8 mouse cellular contexts compared by ENCODE assay signal in the genomic region with DNA sequence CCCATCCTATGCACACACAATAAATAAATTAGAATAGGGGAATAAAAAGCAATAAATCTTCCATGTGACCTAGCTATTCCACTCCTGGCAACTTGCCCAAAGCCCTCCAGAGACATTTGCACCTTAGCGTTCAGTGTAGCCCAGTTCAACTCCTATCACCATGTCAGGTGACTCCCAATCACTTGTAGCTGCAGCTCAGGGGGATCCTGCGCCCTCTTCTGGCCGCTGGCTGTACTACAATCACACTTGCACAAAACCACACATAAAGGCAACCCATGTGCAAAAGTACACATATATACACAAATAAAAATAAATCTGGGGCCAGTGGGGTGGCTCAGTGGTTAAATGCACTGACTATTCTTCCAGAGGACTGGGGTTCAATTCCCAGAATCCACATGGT. TPM values are rescaled to one million over a fixed set of nuclear protein-coding genes. Genes with fewer than 3 reads are reported as not detected.
DNase-seq lines count a peak whose midpoint lies in the region; ATAC-seq and TF ChIP-seq lines count a peak whose summit lies in the region.

No protein-coding gene starts in this region.

- no peak overlapping the region for H3K4me3 ChIP-seq in gastrocnemius, adult 2 months
- no peak overlapping the region for H3K4me3 ChIP-seq in testis, adult 2 months (ENCODE audit: control insufficient read depth, low read depth, low read length)
- H3K4me3 ChIP-seq in intestine, embryonic 16.5 days (ENCODE audit: low read length) = no peak overlapping the region

- no peaks in the 10 kb centered on the region for H3K36me3 ChIP-seq in testis, adult 2 months (ENCODE audit: control insufficient read depth, insufficient read depth, low read length)
- peaks cover 40% of the 10 kb centered on the region for H3K36me3 ChIP-seq in intestine, embryonic 16.5 days (ENCODE audit: control insufficient read depth, insufficient read depth, low read length)

- ATAC-seq in intestine, embryonic 16.5 days = 0 out of 2 replicates have a peak, but pooled peaks have one; percentile 7

- peaks cover 4% of the 10 kb centered on the region; the same call in 1 of the 2 replicates for H3K9me3 ChIP-seq in intestine, embryonic 16.5 days (ENCODE audit: control insufficient read depth, low read length)

- H3K27me3 ChIP-seq in testis, adult 2 months (ENCODE audit: control insufficient read depth, insufficient read depth, low read length) = no peaks in the 10 kb centered on the region
- no peaks in the 10 kb centered on the region for H3K27me3 ChIP-seq in intestine, embryonic 16.5 days (replicated peaks; ENCODE audit: control insufficient read depth, insufficient read depth, low read length)

- 24% methylated on average over 3 of the region's 3 CpGs for WGBS in intestine, embryonic 16.5 days

- H3K9ac ChIP-seq in intestine, embryonic 16.5 days (ENCODE audit: low read depth, low read length) = no peak overlapping the region

- no peak for TF ChIP-seq POLR2A in testis, adult 2 months (IDR thresholded peaks at IDR 0.05; ENCODE audit: control insufficient read depth, low read depth, low read length)

- no peak for DNase-seq in gastrocnemius, adult 2 months
- DNase-seq in gastrocnemius, postnatal 4 days (ENCODE audit: low spot score in 2 of 2) = no peak
- no peak for DNase-seq in testis, postnatal 14 days (ENCODE audit: low spot score)
- DNase-seq in spleen, postnatal 4 days (ENCODE audit: low spot score in 2 of 2) = peak; percentile 45 to 79
- DNase-seq in gastrocnemius, postnatal 14 days = no peak
- no peak for DNase-seq in gastrocnemius, postnatal 36 days

- no peak overlapping the region for H3K4me2 ChIP-seq in intestine, embryonic 16.5 days (ENCODE audit: low read depth, low read length)

- no peak overlapping the region for H3K27ac ChIP-seq in gastrocnemius, adult 2 months
- no peak overlapping the region for H3K27ac ChIP-seq in testis, adult 2 months (ENCODE audit: control insufficient read depth, insufficient read depth, low read depth, low read length)
- H3K27ac ChIP-seq in intestine, embryonic 16.5 days (ENCODE audit: low read length) = no peak overlapping the region

- no peaks in the 10 kb centered on the region for H3K4me1 ChIP-seq in testis, adult 2 months (ENCODE audit: control insufficient read depth, insufficient read depth, low read length)
- peaks cover 8% of the 10 kb centered on the region; the same call in 1 of the 2 replicates for H3K4me1 ChIP-seq in intestine, embryonic 16.5 days (ENCODE audit: control insufficient read depth, insufficient read depth, low read length)

- peak; percentile 77 for TF ChIP-seq CTCF in gastrocnemius, adult 2 months (IDR thresholded peaks at IDR 0.05)
- peak; percentile 88; the same call in 1 of the 2 replicates for TF ChIP-seq CTCF in testis, adult 2 months (IDR thresholded peaks at IDR 0.05; ENCODE audit: control insufficient read depth, insufficient read depth, insufficient replicate concordance, low read depth, low read length)

- intact Hi-C loops in gastrocnemius, adult 2 months (cut with DNase I) = no loop called here
- intact Hi-C loops in gastrocnemius, postnatal 14 days (cut with DNase I; ENCODE audit: low total_unique reads) = no loop called here
- intact Hi-C loops in gastrocnemius, postnatal 36 days (cut with DNase I) = no loop called here

RNA-seq across cellular contexts. Expression of a gene that starts 14.3 kb away (rescaled TPM):
- 1 to 10 TPM; 1.1 to 1.5 TPM for total RNA-seq in gastrocnemius, adult 2 months (2021)
- 10 to 100 TPM in 1 of 2 experiments, 1 to 10 TPM in 1; 7.4 to 10.6 TPM for total RNA-seq in gastrocnemius, postnatal 4 days (2021)
- polyA plus RNA-seq in testis, adult 2 months (2012; rRNA removed) = 3.1 and 4.4 TPM in 2 replicates
- polyA plus RNA-seq in intestine, embryonic 16.5 days (2015; fragmentation: Nextera tagmentation; extraction: Ambion mirVana) = 63.8 and 66.2 TPM in 2 replicates
- total RNA-seq in gastrocnemius, postnatal 14 days (2021) = 1 to 10 TPM; 2.5 to 3.9 TPM
- under 1 TPM; 0.64 to 0.84 TPM for total RNA-seq in gastrocnemius, postnatal 36 days (2021)

RNA-seq across cellular contexts. Expression of a gene that starts 26.9 kb away (rescaled TPM):
- 1 to 10 TPM in 1 of 2 experiments, under 1 TPM in 1; 0.61 to 3.2 TPM for total RNA-seq in gastrocnemius, adult 2 months (2021)
- total RNA-seq in gastrocnemius, postnatal 4 days (2021) = 1 to 10 TPM; 3.5 to 4.3 TPM
- 3.5 and 3.9 TPM in 2 replicates for polyA plus RNA-seq in testis, adult 2 months (2012; rRNA removed)
- polyA plus RNA-seq in intestine, embryonic 16.5 days (2015; fragmentation: Nextera tagmentation; extraction: Ambion mirVana) = 31.7 and 36.4 TPM in 2 replicates
- 1 to 10 TPM in 1 of 2 experiments, under 1 TPM in 1; 0.66 to 1.8 TPM for total RNA-seq in gastrocnemius, postnatal 14 days (2021)
- total RNA-seq in gastrocnemius, postnatal 36 days (2021) = 1 to 10 TPM in 1 of 2 experiments, under 1 TPM in 1; 0.62 to 1.4 TPM

RNA-seq across cellular contexts. Expression of a gene that starts 32.1 kb away (rescaled TPM):
- 10 to 100 TPM; 10.3 to 26.9 TPM for total RNA-seq in gastrocnemius, adult 2 months (2021)
- 10 to 100 TPM; 21.4 to 26.7 TPM for total RNA-seq in gastrocnemius, postnatal 4 days (2021)
- 2.2 and 2.9 TPM in 2 replicates for polyA plus RNA-seq in testis, adult 2 months (2012; rRNA removed)
- 7.4 and 10.5 TPM in 2 replicates for polyA plus RNA-seq in intestine, embryonic 16.5 days (2015; fragmentation: Nextera tagmentation; extraction: Ambion mirVana)
- 10 to 100 TPM in 1 of 2 experiments, 1 to 10 TPM in 1; 9.0 to 17.7 TPM for total RNA-seq in gastrocnemius, postnatal 14 days (2021)
- total RNA-seq in gastrocnemius, postnatal 36 days (2021) = 10 to 100 TPM; 10.3 to 26.0 TPM

RNA-seq across cellular contexts. Expression of a gene that starts 53.1 kb away (rescaled TPM):
- 10 to 100 TPM; 23.3 to 25.1 TPM for total RNA-seq in gastrocnemius, adult 2 months (2021)
- total RNA-seq in gastrocnemius, postnatal 4 days (2021) = 10 to 100 TPM; 32.7 to 32.9 TPM
- polyA plus RNA-seq in testis, adult 2 months (2012; rRNA removed) = 16.9 and 20.1 TPM in 2 replicates
- 6.2 and 6.3 TPM in 2 replicates for polyA plus RNA-seq in intestine, embryonic 16.5 days (2015; fragmentation: Nextera tagmentation; extraction: Ambion mirVana)
- total RNA-seq in gastrocnemius, postnatal 14 days (2021) = 10 to 100 TPM; 20.1 to 22.1 TPM
- total RNA-seq in gastrocnemius, postnatal 36 days (2021) = 10 to 100 TPM; 17.1 to 21.8 TPM

Comparison
In these comparisons a context has a peak if more than half of its experiments do, and no peak if none do; other contexts are left out.
1. DNase-seq: peak in spleen, postnatal 4 days (2 of 2); none in gastrocnemius, adult 2 months (single experiment), gastrocnemius, postnatal 4 days (0 of 2), testis, postnatal 14 days (single experiment), gastrocnemius, postnatal 14 days (single experiment) and gastrocnemius, postnatal 36 days (0 of 2).